In genomic region chr3:104283855-104284254, GRCm38 (mm10) we compare ENCODE assay signal across 21 mouse cellular contexts.
DNase-seq lines count a peak whose midpoint lies in the region; ATAC-seq and TF ChIP-seq lines count a peak whose summit lies in the region.
"Had no signal": no experiment of that assay in that cellular context is flagged by ENCODE, and none has a peak within 500 bp of the region (broad histone marks: within the 10 kb centered on the region; RNA-seq: fewer than 3 reads in every experiment).

No protein-coding gene starts in this region.

- peak; percentile 66; the same call in 1 of the 2 replicates for ATAC-seq in forebrain, postnatal 0 days
- no peak for ATAC-seq in forebrain, embryonic 14.5 days
- ATAC-seq: CD4-positive, CD25-positive, alpha-beta regulatory T cell, adult 4 months; forebrain, embryonic 13.5 days; forebrain, embryonic 16.5 days had no signal

- no peaks in the 10 kb centered on the region for H3K9me3 ChIP-seq in forebrain, postnatal 0 days (ENCODE audit: low read length)
- no peaks in the 10 kb centered on the region for H3K9me3 ChIP-seq in forebrain, embryonic 14.5 days (replicated peaks; ENCODE audit: control insufficient read depth, low read length)
- no peaks in the 10 kb centered on the region for H3K9me3 ChIP-seq in heart, embryonic 10.5 days
- H3K9me3 ChIP-seq: embryonic facial prominence, embryonic 10.5 days; embryonic facial prominence, embryonic 12.5 days; forebrain, embryonic 13.5 days had no signal

- no peak for TF ChIP-seq CTCF in forebrain, postnatal 0 days (IDR thresholded peaks at IDR 0.05; ENCODE audit: low read depth)
- TF ChIP-seq CTCF in left cerebral cortex, adult 2 months (IDR thresholded peaks at IDR 0.05): no peak

- H3K9ac ChIP-seq in forebrain, postnatal 0 days: no peak overlapping the region
- no peak overlapping the region for H3K9ac ChIP-seq in forebrain, embryonic 14.5 days (ENCODE audit: low read length)
- H3K9ac ChIP-seq: embryonic facial prominence, embryonic 12.5 days; forebrain, embryonic 13.5 days had no signal

- H3K27me3 ChIP-seq in forebrain, postnatal 0 days (ENCODE audit: insufficient read depth, low read length): no peaks in the 10 kb centered on the region
- H3K27me3 ChIP-seq in forebrain, embryonic 14.5 days (replicated peaks; ENCODE audit: control insufficient read depth, insufficient read depth, low read length): no peaks in the 10 kb centered on the region
- H3K27me3 ChIP-seq in heart, embryonic 10.5 days (ENCODE audit: insufficient read depth, poor library complexity, severe bottlenecking): no peaks in the 10 kb centered on the region
- H3K27me3 ChIP-seq: embryonic facial prominence, embryonic 12.5 days; forebrain, embryonic 13.5 days had no signal

- intact Hi-C loops in left cerebral cortex, adult 2 months (cut with DNase I): no loop called here

- no peak overlapping the region for H3K27ac ChIP-seq in forebrain, postnatal 0 days (ENCODE audit: low read depth, low read length)
- no peak overlapping the region for H3K27ac ChIP-seq in forebrain, embryonic 14.5 days (ENCODE audit: low read depth, low read length)
- H3K27ac ChIP-seq in heart, embryonic 10.5 days: peak overlapping the region; percentile 22; the same call in 1 of the 2 replicates
- H3K27ac ChIP-seq in left cerebral cortex, adult 2 months: peak overlapping the region; percentile 16; the same call in 1 of the 2 replicates
- H3K27ac ChIP-seq: embryonic facial prominence, embryonic 10.5 days; embryonic facial prominence, embryonic 12.5 days; forebrain, embryonic 13.5 days had no signal

- H3K4me1 ChIP-seq in forebrain, postnatal 0 days (ENCODE audit: insufficient read depth): no peaks in the 10 kb centered on the region
- no peaks in the 10 kb centered on the region for H3K4me1 ChIP-seq in forebrain, embryonic 14.5 days (ENCODE audit: control insufficient read depth, insufficient read depth, low read length)
- peaks cover 9% of the 10 kb centered on the region; the same call in 1 of the 2 replicates for H3K4me1 ChIP-seq in heart, embryonic 10.5 days
- H3K4me1 ChIP-seq: embryonic facial prominence, embryonic 10.5 days; embryonic facial prominence, embryonic 12.5 days; forebrain, embryonic 13.5 days had no signal

- no peaks in the 10 kb centered on the region for H3K36me3 ChIP-seq in forebrain, postnatal 0 days (ENCODE audit: insufficient read depth)
- no peaks in the 10 kb centered on the region for H3K36me3 ChIP-seq in forebrain, embryonic 14.5 days (ENCODE audit: control insufficient read depth, insufficient read depth, low read length)
- H3K36me3 ChIP-seq in heart, embryonic 10.5 days: no peaks in the 10 kb centered on the region
- H3K36me3 ChIP-seq: embryonic facial prominence, embryonic 10.5 days; embryonic facial prominence, embryonic 12.5 days had no signal

- H3K4me2 ChIP-seq in forebrain, postnatal 0 days (ENCODE audit: low read depth): no peak overlapping the region
- no peak overlapping the region for H3K4me2 ChIP-seq in forebrain, embryonic 14.5 days (ENCODE audit: low read length)
- H3K4me2 ChIP-seq: embryonic facial prominence, embryonic 12.5 days; forebrain, embryonic 13.5 days had no signal

- no peak overlapping the region for H3K4me3 ChIP-seq in forebrain, postnatal 0 days (ENCODE audit: low read depth, low read length)
- no peak overlapping the region for H3K4me3 ChIP-seq in forebrain, embryonic 14.5 days (ENCODE audit: low read depth, low read length)
- no peak overlapping the region for H3K4me3 ChIP-seq in heart, embryonic 10.5 days
- no peak overlapping the region for H3K4me3 ChIP-seq in left cerebral cortex, adult 2 months
- H3K4me3 ChIP-seq: embryonic facial prominence, embryonic 10.5 days; embryonic facial prominence, embryonic 12.5 days; forebrain, embryonic 13.5 days had no signal

- 55% methylated on average over 5 of the region's 5 CpGs for WGBS in forebrain, postnatal 0 days
- WGBS in forebrain, embryonic 14.5 days: 83% methylated on average over 5 of the region's 5 CpGs
- 44% methylated on average over 5 of the region's 5 CpGs for WGBS in heart, embryonic 10.5 days

- DNase-seq in forebrain, postnatal 0 days: peak; percentile 40
- no peak for DNase-seq in forebrain, embryonic 14.5 days (ENCODE audit: low spot score)
- no peak for DNase-seq in heart, embryonic 10.5 days (ENCODE audit: low spot score)
- DNase-seq in heart, adult 18-20 months: no peak
- DNase-seq in left cerebral cortex, adult 2 months (ENCODE audit: extremely low spot score in 1 of 2, low spot score in 2 of 2): no peak
- no peak for DNase-seq in left cerebral cortex, adult 8-10 months (ENCODE audit: low spot score in 2 of 2)
- no peak for DNase-seq in lung, adult 18-20 months
- DNase-seq: adrenal gland, adult 2 months; adrenal gland, postnatal 10 days; adrenal gland, postnatal 25 days; B cell, adult 2 months; cerebellum, adult 11-12 months; cerebellum, adult 2 months; cerebellum, adult 9-10 months; cerebellum, postnatal 10 days; cerebellum, postnatal 25 days had no signal

Comparison
In these comparisons a context has a peak if more than half of its experiments do, and no peak if none do; other contexts are left out.
1. H3K27ac ChIP-seq: peak in heart, embryonic 10.5 days (single experiment) and left cerebral cortex, adult 2 months (single experiment); none in forebrain, postnatal 0 days (single experiment) and forebrain, embryonic 14.5 days (single experiment).